Mouse (Mus musculus) neutrophil, adult 5-6 weeks (primary cell): ENCODE measurements at regions not wholly inside any gene's neighbourhood (a gene's known extent, or its start where the extent isn't known, plus 50 kb on each side); places are given as distances from the start of the nearest gene placed in this dataset.
"Not testable (repeated sequence)": the region's sequence is repeated elsewhere in the genome, so short reads cannot be mapped to it uniquely, and the experiment has no call there.

Experiments
- ATAC-seq: fragments of 151-379, 151-347 bp; 2 replicates; pipeline ENCODE4 v1.8.0; 2017; ENCODE audit warnings: mild to moderate bottlenecking, moderate TSS enrichment; ENCODE audit not compliant: insufficient number of reproducible peaks, poor library complexity, low FRiP score, severe bottlenecking; ENCODE audit errors: extremely low read depth

GRCm38 (mm10) chr13:5185237-5185800 lies 576.3 kb upstream of the Akr1e1 start:
- not testable (repeated sequence) for ATAC-seq

- ATAC-seq = no peak
Measured at GRCm38 (mm10) chr13:5202736-5203135, 593.8 kb upstream of the Akr1e1 start.

- ATAC-seq = no peak
Measured at GRCm38 (mm10) chr13:5204143-5204542, 595.2 kb upstream of the Akr1e1 start.

- ATAC-seq = no peak
Measured at GRCm38 (mm10) chr13:5211659-5212058, 602.7 kb upstream of the Akr1e1 start.

- ATAC-seq = no peak
Measured at GRCm38 (mm10) chr13:5229476-5229875, 620.5 kb upstream of the Akr1e1 start.

GRCm38 (mm10) chr13:5234232-5234631 lies 625.3 kb upstream of the Akr1e1 start:
- ATAC-seq = no peak

- no peak for ATAC-seq
Measured at GRCm38 (mm10) chr13:5235391-5235790, 625.9 kb upstream of the Klf6 start.

GRCm38 (mm10) chr13:5240541-5240940 lies 620.7 kb upstream of the Klf6 start:
- no peak for ATAC-seq

GRCm38 (mm10) chr13:5242782-5243181 lies 618.5 kb upstream of the Klf6 start:
- ATAC-seq = no peak

GRCm38 (mm10) chr13:5248671-5249391 lies 612.5 kb upstream of the Klf6 start:
- ATAC-seq = no peak

- no peak for ATAC-seq
Measured at GRCm38 (mm10) chr13:5257891-5258660, 603.2 kb upstream of the Klf6 start.

GRCm38 (mm10) chr13:5259760-5260159 lies 601.5 kb upstream of the Klf6 start:
- ATAC-seq = no peak

- ATAC-seq = no peak
Measured at GRCm38 (mm10) chr13:5272506-5273192, 588.6 kb upstream of the Klf6 start.

- no peak for ATAC-seq
Measured at GRCm38 (mm10) chr13:5276564-5276963, 584.7 kb upstream of the Klf6 start.

- no peak for ATAC-seq
Measured at GRCm38 (mm10) chr13:5289753-5290449, 571.4 kb upstream of the Klf6 start.

- ATAC-seq = no peak
Measured at GRCm38 (mm10) chr13:5302141-5302540, 559.1 kb upstream of the Klf6 start.

- ATAC-seq = no peak
Measured at GRCm38 (mm10) chr13:5306688-5307087, 554.6 kb upstream of the Klf6 start.

- no peak for ATAC-seq
Measured at GRCm38 (mm10) chr13:5313297-5313696, 548.0 kb upstream of the Klf6 start.

GRCm38 (mm10) chr13:5315011-5315410 lies 546.3 kb upstream of the Klf6 start:
- no peak for ATAC-seq
